Mouse (Mus musculus): ENCODE data around the gene Prdm16.

The Prdm16 gene

GRCm38 (mm10) chr4:154639591-154640442, 3.1 kb upstream of the Prdm16 start:
- no peak for DNase-seq (ENCODE audit: low spot score in 2 of 2)

GRCm38 (mm10) chr4:154639126-154639525, 2.5 kb upstream of the Prdm16 start:
- DNase-seq (ENCODE audit: low spot score in 2 of 2): peak; percentile 12 to 31

GRCm38 (mm10) chr4:154638320-154638886, 1.7 kb upstream of the Prdm16 start:
- DNase-seq (ENCODE audit: low spot score in 2 of 2): no peak

GRCm38 (mm10) chr4:154637468-154638319, 1.0 kb upstream of the Prdm16 start:
- DNase-seq (ENCODE audit: low spot score in 2 of 2): no peak

GRCm38 (mm10) chr4:154636053-154636433, 630 bp downstream of the Prdm16 start:
- DNase-seq (ENCODE audit: low spot score in 2 of 2): peak in 1 of 2 experiments; percentile 23

GRCm38 (mm10) chr4:154635241-154636052, 1.2 kb downstream of the Prdm16 start:
- DNase-seq (ENCODE audit: low spot score in 2 of 2): peak; percentile 16 to 71

- no peak for DNase-seq (ENCODE audit: low spot score in 2 of 2)
These were observed 2.0 kb downstream of the Prdm16 start for GRCm38 (mm10) chr4:154634470-154635240.

GRCm38 (mm10) chr4:154634001-154634400, 2.7 kb downstream of the Prdm16 start:
- DNase-seq (ENCODE audit: low spot score in 2 of 2): no peak

- no peak for DNase-seq (ENCODE audit: low spot score in 2 of 2)
These were observed 3.6 kb downstream of the Prdm16 start for GRCm38 (mm10) chr4:154632800-154633764.

GRCm38 (mm10) chr4:154630763-154631162, 5.9 kb downstream of the Prdm16 start:
- DNase-seq (ENCODE audit: low spot score in 2 of 2): no peak

GRCm38 (mm10) chr4:154627419-154628142, 9.1 kb downstream of the Prdm16 start:
- no peak for DNase-seq (ENCODE audit: low spot score in 2 of 2)

- no peak for DNase-seq (ENCODE audit: low spot score in 2 of 2)
These were observed 10.4 kb downstream of the Prdm16 start for GRCm38 (mm10) chr4:154626282-154626681.

- no peak for DNase-seq (ENCODE audit: low spot score in 2 of 2)
These were observed 11.0 kb downstream of the Prdm16 start for GRCm38 (mm10) chr4:154625710-154626109.

- DNase-seq (ENCODE audit: low spot score in 2 of 2): no peak
These were observed 13.4 kb downstream of the Prdm16 start for GRCm38 (mm10) chr4:154623241-154623640.

GRCm38 (mm10) chr4:154622521-154622920, 14.2 kb downstream of the Prdm16 start:
- no peak for DNase-seq (ENCODE audit: low spot score in 2 of 2)

GRCm38 (mm10) chr4:154611167-154611566, 25.5 kb downstream of the Prdm16 start:
- no peak for DNase-seq (ENCODE audit: low spot score in 2 of 2)

GRCm38 (mm10) chr4:154607724-154608123, 28.9 kb downstream of the Prdm16 start:
- DNase-seq (ENCODE audit: low spot score in 2 of 2): no peak

GRCm38 (mm10) chr4:154604442-154604830, 32.2 kb downstream of the Prdm16 start:
- DNase-seq (ENCODE audit: low spot score in 2 of 2): no peak
